Mouse (Mus musculus) mesoderm, embryonic 11.5 days (tissue): ENCODE data around the gene Plekha4.
"Not testable (repeated sequence)": the region's sequence is repeated elsewhere in the genome, so short reads cannot be mapped to it uniquely, and the experiment has no call there.

Experiments
- DNase-seq: peaks from one replicate; pipeline ENCODE4 v3.0.0-alpha.2; 2012; ENCODE audit warnings: low read depth, low spot score

The Plekha4 gene

GRCm38 (mm10) chr7:45525809-45526473 lies at the start of gene Plekha4, which contains the start of gene Ppp1r15a:
TSS of gene Plekha4 (plus strand) at chr7:45526330.
TSS of gene Ppp1r15a (minus strand) at chr7:45526268.
- peak; percentile 97 for DNase-seq

GRCm38 (mm10) chr7:45476453-45476852 lies 49.7 kb upstream of the Plekha4 start:
- DNase-seq: no peak

- DNase-seq: peak; percentile 60
Observed at GRCm38 (mm10) chr7:45477003-45477402, 49.1 kb upstream of the Plekha4 start.

- DNase-seq: no peak
Observed at GRCm38 (mm10) chr7:45478774-45479173, 47.4 kb upstream of the Plekha4 start.

GRCm38 (mm10) chr7:45480310-45480709 lies 45.8 kb upstream of the Plekha4 start:
- DNase-seq: not testable (repeated sequence)

GRCm38 (mm10) chr7:45481374-45481927 lies 44.7 kb upstream of the Plekha4 start, which contains the start of gene Tulp2:
TSS of gene Tulp2 (plus strand) at chr7:45481877.
- DNase-seq: peak; percentile 43

GRCm38 (mm10) chr7:45482166-45482565 lies 44.0 kb upstream of the Plekha4 start:
- DNase-seq: no peak

DNA sequence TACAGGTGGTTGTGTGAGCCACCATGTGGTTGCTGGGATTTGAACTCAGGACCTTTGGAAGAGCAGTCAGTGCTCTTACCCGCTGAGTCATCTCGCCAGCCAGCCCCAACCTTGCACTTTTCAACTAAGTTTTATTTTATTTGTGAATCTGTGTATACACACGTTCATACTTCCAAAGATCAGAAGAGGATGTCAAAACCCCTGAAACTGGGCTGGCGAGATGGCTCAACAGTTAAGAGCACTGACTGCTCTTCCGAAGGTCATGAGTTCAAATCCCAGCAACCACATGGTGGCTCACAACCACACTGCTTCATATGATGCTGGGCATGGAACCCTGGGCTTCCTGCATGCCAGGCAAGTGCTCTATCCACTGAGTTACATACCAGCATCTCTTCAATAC lies 41.1 kb upstream of the Plekha4 start:
- not testable (repeated sequence) for DNase-seq

GRCm38 (mm10) chr7:45486158-45486557 lies 40.0 kb upstream of the Plekha4 start:
- DNase-seq: no peak

DNA sequence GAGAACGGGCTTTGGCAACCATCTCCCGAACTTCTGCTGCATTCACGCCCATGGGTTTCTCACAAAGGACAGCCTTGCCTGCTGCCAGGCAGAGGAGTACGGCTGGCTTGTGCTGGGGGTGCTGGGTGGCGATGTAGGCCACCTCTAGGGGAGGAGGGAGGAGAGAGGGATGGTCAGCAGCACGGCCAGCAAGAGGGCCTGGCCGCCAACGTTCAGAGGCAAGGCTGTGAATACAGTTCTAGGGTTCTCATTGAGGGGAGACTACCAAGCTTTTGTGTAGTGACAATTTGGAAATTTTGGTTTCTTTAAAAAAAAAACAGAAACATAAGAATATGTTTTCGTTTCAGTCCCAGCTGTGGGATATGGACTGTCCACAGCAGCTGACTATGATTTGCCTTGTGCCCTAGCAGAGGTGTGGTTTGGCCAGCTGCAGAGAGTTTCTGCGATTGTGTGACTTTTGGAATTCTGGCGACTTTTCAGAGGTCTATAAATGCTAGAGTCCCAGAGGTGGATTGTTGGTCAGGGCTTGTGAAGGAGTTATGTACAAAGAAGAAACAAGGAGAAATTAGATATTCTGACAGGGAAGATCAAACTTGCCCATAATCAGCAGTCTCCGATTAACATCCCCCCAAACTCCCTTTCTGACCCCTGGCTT lies 39.2 kb upstream of the Plekha4 start, which contains the start of gene Gm45808:
TSS of gene Gm45808 (minus strand) at position 51 of the 655 bp plus-strand sequence.
- DNase-seq: no peak

DNA sequence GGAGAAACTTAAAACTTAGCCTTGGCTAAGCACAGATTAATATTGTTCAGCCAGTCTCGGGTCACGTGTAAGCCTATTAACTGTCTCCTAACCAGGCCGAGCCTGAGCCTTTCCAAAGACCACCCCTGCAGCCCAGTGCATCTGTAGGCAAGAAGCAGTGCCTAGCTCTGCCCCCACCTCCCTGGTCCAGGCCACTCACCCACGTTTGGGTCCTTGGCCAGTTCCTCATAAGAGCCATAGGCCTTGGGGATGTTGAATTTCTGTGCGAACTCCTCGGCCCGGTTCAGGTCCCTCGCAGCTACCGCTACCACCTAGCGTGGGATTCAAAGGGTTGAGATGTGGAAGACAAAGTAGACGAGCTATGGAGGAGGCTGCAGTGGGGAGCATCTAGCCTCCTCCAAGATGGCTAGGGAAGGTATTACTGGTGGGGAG lies 38.3 kb upstream of the Plekha4 start:
- DNase-seq: no peak

- peak; percentile 56 for DNase-seq
Observed at GRCm38 (mm10) chr7:45488293-45489204, 37.6 kb upstream of the Plekha4 start, which contains the start of gene Dhdh. TSS of gene Dhdh (minus strand) at chr7:45488805.

- no peak for DNase-seq
Observed at GRCm38 (mm10) chr7:45489578-45489977, 36.6 kb upstream of the Plekha4 start.

DNA sequence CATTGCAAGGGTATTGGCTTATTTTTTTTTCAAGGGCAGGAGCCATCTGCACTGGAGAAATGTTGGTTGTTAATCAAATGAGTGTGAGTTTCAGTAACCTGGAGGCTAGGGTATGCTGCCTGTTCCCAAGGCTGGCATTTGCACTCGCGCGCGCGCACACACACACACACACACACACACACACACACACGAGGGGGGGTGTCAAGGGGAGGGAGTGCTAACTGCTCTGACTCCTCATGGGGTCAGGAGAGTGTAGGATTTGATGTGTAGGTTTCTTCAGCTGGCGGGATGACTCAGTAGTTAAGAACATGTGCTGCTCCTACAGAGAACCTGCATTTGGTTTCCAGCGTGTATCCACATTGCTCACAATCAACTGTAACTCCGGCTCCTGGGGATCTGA lies 35.3 kb upstream of the Plekha4 start:
- peak; percentile 40 for DNase-seq

DNA sequence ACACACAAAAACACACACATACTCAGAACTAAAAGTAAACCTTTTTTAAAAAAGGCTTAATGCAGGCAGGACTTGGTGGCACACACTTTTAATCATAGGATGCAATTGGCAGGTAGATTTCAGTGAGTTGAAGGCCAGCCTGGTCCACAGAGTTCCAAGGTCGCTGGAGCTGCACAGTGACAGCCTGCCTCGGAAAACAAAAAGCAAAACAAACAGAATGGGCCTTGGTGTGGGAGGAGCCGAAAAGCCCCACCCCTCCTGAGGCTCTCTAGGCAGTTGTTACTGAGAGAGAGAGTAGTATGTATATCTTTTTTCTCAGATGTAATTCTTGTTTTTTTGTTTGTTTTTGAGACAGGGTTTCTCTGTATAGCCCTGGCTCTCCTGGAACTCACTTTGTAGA lies 34.9 kb upstream of the Plekha4 start:
- DNase-seq: no peak

DNA sequence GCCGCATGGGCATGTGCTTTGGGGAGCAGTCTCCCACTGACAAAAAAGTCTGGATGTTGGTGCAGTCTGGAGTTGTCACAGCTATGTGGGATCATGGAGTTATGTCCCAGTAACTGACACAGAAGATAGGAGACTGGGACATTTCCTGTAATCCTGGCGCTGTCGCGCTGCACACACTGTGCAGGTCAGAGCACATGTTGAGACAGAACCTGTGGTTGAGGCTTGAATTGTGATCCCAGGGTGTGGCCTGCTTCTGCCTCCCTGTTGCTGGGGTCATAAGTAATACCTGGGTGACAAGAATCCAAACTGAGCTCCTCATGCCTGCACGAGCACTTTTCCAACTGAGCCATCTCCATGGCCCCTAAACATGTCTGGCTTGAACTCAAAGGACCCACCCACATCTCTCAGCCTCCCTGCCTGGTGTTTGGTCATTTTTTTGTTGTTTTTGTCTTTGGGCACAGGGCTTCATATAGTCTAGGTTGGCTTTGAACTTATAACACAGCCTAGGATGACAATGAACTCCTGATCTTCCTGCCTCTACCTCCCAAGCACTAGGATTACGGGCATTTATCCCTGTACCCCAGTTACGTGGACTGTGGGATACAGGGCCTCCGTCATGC lies 33.8 kb upstream of the Plekha4 start:
- no peak for DNase-seq

DNA sequence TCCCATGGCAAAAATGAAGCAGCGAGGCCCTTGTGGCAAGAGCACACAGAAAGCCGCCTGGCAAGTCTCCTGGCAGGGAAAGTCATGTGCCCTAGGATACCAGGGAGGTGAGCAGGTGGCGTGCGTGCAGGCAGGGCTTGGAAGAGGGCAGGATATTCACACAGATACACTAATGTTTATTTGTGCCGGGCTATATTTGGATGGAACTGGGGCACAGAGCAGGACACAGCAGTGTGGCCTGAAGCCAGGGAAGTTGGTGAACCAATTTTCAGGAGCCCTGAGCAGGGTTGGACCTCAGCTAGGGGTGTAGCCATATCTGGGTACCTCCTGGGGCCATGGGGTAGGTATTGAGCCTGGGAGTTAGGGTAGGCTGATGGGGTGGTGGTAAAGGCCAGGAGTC lies 33.2 kb upstream of the Plekha4 start:
- no peak for DNase-seq

- no peak for DNase-seq
Observed at GRCm38 (mm10) chr7:45494548-45494947, 31.6 kb upstream of the Plekha4 start.

DNA sequence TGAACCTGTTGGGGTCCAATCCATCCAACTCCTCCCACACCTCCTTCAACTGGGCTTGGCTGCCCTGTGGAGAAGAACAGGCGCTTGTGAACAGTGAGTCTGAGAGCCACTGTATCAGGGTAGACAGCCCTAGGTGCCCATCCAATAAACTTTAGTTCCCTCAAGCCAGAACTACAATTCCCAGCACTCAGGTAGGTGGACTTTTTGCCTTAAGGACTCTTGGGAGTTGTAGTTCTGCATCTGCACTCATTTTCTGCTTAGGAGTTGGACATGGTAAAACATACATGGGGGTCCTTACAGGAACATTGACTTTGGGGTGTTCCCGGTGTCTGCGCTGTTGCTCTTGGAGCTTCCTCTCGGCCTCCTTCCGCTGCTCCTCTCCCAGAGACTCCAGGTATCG lies 27.7 kb upstream of the Plekha4 start:
- no peak for DNase-seq

DNA sequence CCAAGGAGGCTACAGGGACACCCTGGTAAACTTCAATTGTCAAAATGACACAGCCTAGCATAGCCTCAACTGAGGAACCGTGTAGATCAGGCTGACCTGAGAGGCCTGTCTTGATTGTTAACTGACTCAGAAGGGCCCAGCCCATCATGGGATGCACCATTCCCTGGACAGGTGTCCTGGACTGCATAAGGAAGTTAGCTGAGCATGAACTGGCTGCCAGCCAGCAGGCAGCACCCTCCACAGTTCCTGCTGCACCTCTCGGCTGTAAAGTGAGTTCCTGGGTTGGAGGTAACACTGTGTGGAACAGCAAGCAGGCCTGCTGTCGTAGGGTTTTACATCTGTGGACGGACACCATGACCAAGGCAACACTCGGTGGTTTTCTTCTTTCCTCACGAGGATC lies 18.5 kb upstream of the Plekha4 start:
- no peak for DNase-seq

GRCm38 (mm10) chr7:45508561-45508960 lies 17.6 kb upstream of the Plekha4 start:
- DNase-seq: no peak
